Mouse (Mus musculus): ENCODE measurements at regions not wholly inside any gene's neighbourhood (a gene's known extent, or its start where the extent isn't known, plus 50 kb on each side); places are given as distances from the start of the nearest gene placed in this dataset.

DNA sequence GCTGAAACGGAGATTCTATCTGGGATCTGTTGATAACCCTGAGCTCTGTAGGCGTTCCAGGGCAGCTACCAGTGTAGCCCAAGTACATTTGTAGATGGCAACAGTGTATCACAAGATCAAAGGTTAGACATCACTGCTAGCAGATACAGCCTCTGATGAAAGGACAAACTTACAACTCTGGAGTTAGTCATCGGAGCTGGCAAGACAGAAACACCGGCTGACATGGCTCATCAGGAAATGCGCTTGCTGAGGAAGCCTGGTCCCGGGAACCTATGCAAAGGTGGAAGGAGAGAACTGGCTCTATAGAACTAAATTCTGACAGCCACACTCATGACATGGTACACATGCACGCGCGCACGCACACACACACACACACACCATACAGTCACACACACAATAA, 300.5 kb downstream of the Tns1 start:
- no peaks in the 10 kb centered on the region for H3K27me3 ChIP-seq (ENCODE audit: control insufficient read depth in 1 of 2, insufficient read depth in 2 of 2, low read length in 2 of 2)

DNA sequence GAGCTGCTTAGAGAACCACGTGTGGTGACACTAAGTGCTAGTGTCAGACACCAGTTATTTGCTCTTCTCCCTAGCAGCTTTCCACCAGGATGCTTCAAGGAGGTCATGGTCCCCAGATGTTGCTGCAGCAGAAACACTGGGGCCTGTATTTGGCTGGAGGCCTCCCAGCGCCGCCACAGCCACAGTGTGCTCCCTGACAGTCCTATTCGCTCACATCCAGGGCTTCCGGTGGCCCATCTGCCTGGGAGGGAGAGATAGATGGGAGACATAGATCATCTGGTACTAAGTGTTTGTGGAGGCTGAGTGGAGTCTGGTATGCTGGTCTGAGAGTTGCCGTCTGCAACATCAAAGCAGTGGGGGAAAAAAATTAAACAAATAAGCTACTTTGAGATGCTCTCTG, 301.6 kb downstream of the Tns1 start:
- Histone ChIP-seq H3K4me3 (ENCODE audit: control insufficient read depth in 1 of 2, insufficient read depth in 1 of 2, low read depth in 2 of 2, low read length in 2 of 2) (no peak overlapping the region), H3K9ac (ENCODE audit: control insufficient read depth, low read depth, low read length, poor library complexity, severe bottlenecking) (no peak overlapping the region), H3K79me2 (ENCODE audit: control insufficient read depth, insufficient read depth, low read length, poor library complexity) (no peaks in the 10 kb centered on the region), H3K27ac (ENCODE audit: control insufficient read depth, low read depth, low read length) (no peak overlapping the region), H3K9me3 (replicated peaks; ENCODE audit: insufficient read depth, low read length) (no peaks in the 10 kb centered on the region), H3K27me3 (ENCODE audit: control insufficient read depth in 1 of 2, insufficient read depth in 2 of 2, low read length in 2 of 2) (no peaks in the 10 kb centered on the region), H3K36me3 (ENCODE audit: control insufficient read depth in 1 of 2, insufficient read depth in 2 of 2, low read length in 2 of 2) (no peaks in the 10 kb centered on the region), H3K4me1 (ENCODE audit: control insufficient read depth in 1 of 2, insufficient read depth in 2 of 2, low read length in 2 of 2) (no peaks in the 10 kb centered on the region)
- TF ChIP-seq ZC3H11A (IDR thresholded peaks at IDR 0.05; ENCODE audit: low read depth, low read length) (no peak), TBP (IDR thresholded peaks at IDR 0.05; ENCODE audit: low read depth, low read length) (no peak), USF1 (IDR thresholded peaks at IDR 0.05; ENCODE audit: low read depth, low read length) (no peak), SIN3A (IDR thresholded peaks at IDR 0.05; ENCODE audit: low read length) (no peak), ETS1 (IDR thresholded peaks at IDR 0.05; ENCODE audit: low read depth, low read length) (no peak), GATA1 (IDR thresholded peaks at IDR 0.05; ENCODE audit: low read depth, low read length) (no peak), CTCF (IDR thresholded peaks at IDR 0.05 in 2 of 3, conservative IDR thresholded peaks at IDR 0.05 in 1 of 3; ENCODE audit: control insufficient read depth in 1 of 3, insufficient read depth in 1 of 3, low read depth in 2 of 3, low read length in 3 of 3, poor library complexity in 1 of 3, severe bottlenecking in 1 of 3) (no peak), RAD21 (IDR thresholded peaks at IDR 0.05; ENCODE audit: low read depth, low read length) (no peak)
- no peak for DNase-seq (ENCODE audit: low read depth, low spot score)

More for the DNA sequence above, 300.5 kb downstream of the Tns1 start:
- H3K27ac ChIP-seq (ENCODE audit: control insufficient read depth, low read depth, low read length): no peak overlapping the region
- H3K36me3 ChIP-seq (ENCODE audit: control insufficient read depth in 1 of 2, insufficient read depth in 2 of 2, low read length in 2 of 2): no peaks in the 10 kb centered on the region
- no peak overlapping the region for H3K9ac ChIP-seq (ENCODE audit: control insufficient read depth, low read depth, low read length, poor library complexity, severe bottlenecking)
- H3K79me2 ChIP-seq (ENCODE audit: control insufficient read depth, insufficient read depth, low read length, poor library complexity): no peaks in the 10 kb centered on the region
- no peaks in the 10 kb centered on the region for H3K4me1 ChIP-seq (ENCODE audit: control insufficient read depth in 1 of 2, insufficient read depth in 2 of 2, low read length in 2 of 2)
- H3K9me3 ChIP-seq (replicated peaks; ENCODE audit: insufficient read depth, low read length): no peaks in the 10 kb centered on the region
- no peak for DNase-seq (ENCODE audit: low read depth, low spot score)
- TF ChIP-seq MYB (IDR thresholded peaks at IDR 0.05; ENCODE audit: low read depth, low read length) (no peak), POLR2AphosphoS5 (IDR thresholded peaks at IDR 0.05; ENCODE audit: borderline replicate concordance, low read depth, low read length) (no peak), SIN3A (IDR thresholded peaks at IDR 0.05; ENCODE audit: low read length) (no peak)
- no peak overlapping the region for H3K4me3 ChIP-seq (ENCODE audit: control insufficient read depth in 1 of 2, insufficient read depth in 1 of 2, low read depth in 2 of 2, low read length in 2 of 2)

GRCm38 (mm10) chr1:73820701-73821100, 303.5 kb downstream of the Tns1 start:
- H3K36me3 ChIP-seq (ENCODE audit: control insufficient read depth in 1 of 2, insufficient read depth in 2 of 2, low read length in 2 of 2): no peaks in the 10 kb centered on the region
- H3K79me2 ChIP-seq (ENCODE audit: control insufficient read depth, insufficient read depth, low read length, poor library complexity): no peaks in the 10 kb centered on the region
- no peaks in the 10 kb centered on the region for H3K9me3 ChIP-seq (replicated peaks; ENCODE audit: insufficient read depth, low read length)
- H3K9ac ChIP-seq (ENCODE audit: control insufficient read depth, low read depth, low read length, poor library complexity, severe bottlenecking): no peak overlapping the region
- DNase-seq (ENCODE audit: low read depth, low spot score): no peak
- no peak overlapping the region for H3K4me3 ChIP-seq (ENCODE audit: control insufficient read depth in 1 of 2, insufficient read depth in 1 of 2, low read depth in 2 of 2, low read length in 2 of 2)
- no peaks in the 10 kb centered on the region for H3K27me3 ChIP-seq (ENCODE audit: control insufficient read depth in 1 of 2, insufficient read depth in 2 of 2, low read length in 2 of 2)
- no peaks in the 10 kb centered on the region for H3K4me1 ChIP-seq (ENCODE audit: control insufficient read depth in 1 of 2, insufficient read depth in 2 of 2, low read length in 2 of 2)
- H3K27ac ChIP-seq (ENCODE audit: control insufficient read depth, low read depth, low read length): no peak overlapping the region
- TF ChIP-seq NELFE (IDR thresholded peaks at IDR 0.05; ENCODE audit: low read depth, low read length) (no peak), SMC3 (IDR thresholded peaks at IDR 0.05; ENCODE audit: low read depth, low read length) (no peak), ZNF384 (IDR thresholded peaks at IDR 0.05; ENCODE audit: low read depth, low read length) (no peak), TAL1 (IDR thresholded peaks at IDR 0.05; ENCODE audit: low read length) (no peak), MYC (IDR thresholded peaks at IDR 0.05; ENCODE audit: low read depth, low read length) (no peak), TBP (IDR thresholded peaks at IDR 0.05; ENCODE audit: low read depth, low read length) (no peak), MXI1 (IDR thresholded peaks at IDR 0.05; ENCODE audit: low read depth, low read length) (no peak), E2F4 (IDR thresholded peaks at IDR 0.05; ENCODE audit: borderline replicate concordance, low read depth, low read length) (no peak), ZC3H11A (IDR thresholded peaks at IDR 0.05; ENCODE audit: low read depth, low read length) (no peak), UBTF (IDR thresholded peaks at IDR 0.05; ENCODE audit: borderline replicate concordance, insufficient read depth, low read depth, low read length) (no peak), ZMIZ1 (IDR thresholded peaks at IDR 0.05; ENCODE audit: low read depth, low read length) (no peak), POLR2AphosphoS5 (IDR thresholded peaks at IDR 0.05; ENCODE audit: borderline replicate concordance, low read depth, low read length) (no peak), SIN3A (IDR thresholded peaks at IDR 0.05; ENCODE audit: low read length) (no peak), ELF1 (IDR thresholded peaks at IDR 0.05; ENCODE audit: low read depth, low read length) (no peak), RCOR1 (IDR thresholded peaks at IDR 0.05; ENCODE audit: low read depth, low read length) (no peak), MYB (IDR thresholded peaks at IDR 0.05; ENCODE audit: low read depth, low read length) (no peak), MAX (IDR thresholded peaks at IDR 0.05; ENCODE audit: low read length) (no peak), MEF2A (IDR thresholded peaks at IDR 0.05; ENCODE audit: extremely low read depth, insufficient replicate concordance, low read depth, low read length, poor library complexity, severe bottlenecking) (no peak), KAT2A (conservative IDR thresholded peaks at IDR 0.05; ENCODE audit: low read depth, low read length) (no peak), CHD2 (IDR thresholded peaks at IDR 0.05; ENCODE audit: low read length) (no peak)
